Mouse (Mus musculus) liver, embryonic 13.5 days (tissue): ENCODE measurements at regions not wholly inside any gene's neighbourhood (a gene's known extent, or its start where the extent isn't known, plus 50 kb on each side); places are given as distances from the start of the nearest gene placed in this dataset.

Source experiments
- ATAC-seq: fragments of 200-750 bp; cut with Nextera tagmentation; 2 replicates; pipeline ENCODE4 v1.8.0; 2017; ENCODE audit warnings: low read depth, mild to moderate bottlenecking, moderate number of reproducible peaks, moderate library complexity
- DNase-seq: peaks from one replicate; pipeline ENCODE4 v3.0.0; 2022
- H3K27ac ChIP-seq: fragments of 300-500 bp; sonication (generic); 2 replicates; pipeline ENCODE4 v1.5.1; 2015; ENCODE audit warnings: moderate library complexity, mild to moderate bottlenecking, inconsistent platforms
- H3K27me3 ChIP-seq: fragments of 300-500 bp; sonication (generic); 2 replicates; pipeline ENCODE4 v1.6.1; 2015; ENCODE audit warnings: mild to moderate bottlenecking, inconsistent platforms
- H3K36me3 ChIP-seq: fragments of 300-500 bp; sonication (generic); 2 replicates; pipeline ENCODE4 v1.6.1; 2015; ENCODE audit warnings: mild to moderate bottlenecking, inconsistent platforms
- H3K4me1 ChIP-seq: fragments of 300-500 bp; sonication (generic); replicated peaks from 2 replicates; pipeline ENCODE4 v1.6.1; 2015; ENCODE audit warnings: inconsistent platforms
- H3K4me2 ChIP-seq: fragments of 300-500 bp; sonication (generic); 2 replicates; pipeline ENCODE4 v1.6.1; 2015; ENCODE audit warnings: inconsistent platforms, mild to moderate bottlenecking, moderate library complexity
- H3K4me3 ChIP-seq: fragments of 300-500 bp; sonication (generic); replicated peaks from 2 replicates; pipeline ENCODE4 v1.5.1; 2015; ENCODE audit warnings: mild to moderate bottlenecking, inconsistent platforms
- H3K9ac ChIP-seq: fragments of 300-500 bp; sonication (generic); 2 replicates; pipeline ENCODE4 v1.6.1; 2015; ENCODE audit warnings: mild to moderate bottlenecking, inconsistent platforms
- H3K9me3 ChIP-seq: fragments of 300-500 bp; sonication (generic); replicated peaks from 2 replicates; pipeline ENCODE4 v1.6.1; 2016; ENCODE audit warnings: inconsistent platforms
- WGBS: fragments of 180-500 bp; shearing (Covaris S2); methylation state at CpG from one replicate; pipeline ENCODE4 v1.1.7; 2015; ENCODE audit not compliant: insufficient replicate concordance; 5-methylcytosine and 5-hydroxymethylcytosine counted together

DNA sequence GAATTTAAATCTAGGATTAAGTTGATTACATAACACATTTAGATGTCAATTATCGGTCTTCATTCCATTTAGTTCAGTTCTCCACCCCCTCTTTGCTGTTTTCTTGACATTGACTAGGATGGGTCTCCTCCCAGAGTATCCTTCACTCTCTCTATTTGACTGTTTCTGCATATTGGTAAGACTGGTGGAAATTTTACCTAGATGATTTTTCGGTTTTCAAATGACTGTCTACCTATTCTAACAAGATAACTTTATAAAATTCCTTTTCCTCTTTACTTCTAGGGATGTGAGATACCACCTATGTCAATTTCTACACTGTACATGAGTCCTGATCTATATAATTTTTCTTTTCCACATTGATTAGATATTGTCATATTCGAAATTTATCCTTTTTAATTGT, 142.4 kb upstream of the Ccdc54 start:
- ATAC-seq (no peak), DNase-seq (no peak)
- no peak overlapping the region for H3K27ac ChIP-seq
- H3K4me1 ChIP-seq: peaks cover 20% of the 10 kb centered on the region
- H3K4me3 ChIP-seq: no peak overlapping the region
- peaks cover 9% of the 10 kb centered on the region for H3K27me3 ChIP-seq
- WGBS: 74% methylated on average over 3 of the region's 3 CpGs
- no peak overlapping the region for H3K4me2 ChIP-seq
- H3K9me3 ChIP-seq: no peaks in the 10 kb centered on the region
- H3K36me3 ChIP-seq: no peaks in the 10 kb centered on the region
- no peak overlapping the region for H3K9ac ChIP-seq

DNA sequence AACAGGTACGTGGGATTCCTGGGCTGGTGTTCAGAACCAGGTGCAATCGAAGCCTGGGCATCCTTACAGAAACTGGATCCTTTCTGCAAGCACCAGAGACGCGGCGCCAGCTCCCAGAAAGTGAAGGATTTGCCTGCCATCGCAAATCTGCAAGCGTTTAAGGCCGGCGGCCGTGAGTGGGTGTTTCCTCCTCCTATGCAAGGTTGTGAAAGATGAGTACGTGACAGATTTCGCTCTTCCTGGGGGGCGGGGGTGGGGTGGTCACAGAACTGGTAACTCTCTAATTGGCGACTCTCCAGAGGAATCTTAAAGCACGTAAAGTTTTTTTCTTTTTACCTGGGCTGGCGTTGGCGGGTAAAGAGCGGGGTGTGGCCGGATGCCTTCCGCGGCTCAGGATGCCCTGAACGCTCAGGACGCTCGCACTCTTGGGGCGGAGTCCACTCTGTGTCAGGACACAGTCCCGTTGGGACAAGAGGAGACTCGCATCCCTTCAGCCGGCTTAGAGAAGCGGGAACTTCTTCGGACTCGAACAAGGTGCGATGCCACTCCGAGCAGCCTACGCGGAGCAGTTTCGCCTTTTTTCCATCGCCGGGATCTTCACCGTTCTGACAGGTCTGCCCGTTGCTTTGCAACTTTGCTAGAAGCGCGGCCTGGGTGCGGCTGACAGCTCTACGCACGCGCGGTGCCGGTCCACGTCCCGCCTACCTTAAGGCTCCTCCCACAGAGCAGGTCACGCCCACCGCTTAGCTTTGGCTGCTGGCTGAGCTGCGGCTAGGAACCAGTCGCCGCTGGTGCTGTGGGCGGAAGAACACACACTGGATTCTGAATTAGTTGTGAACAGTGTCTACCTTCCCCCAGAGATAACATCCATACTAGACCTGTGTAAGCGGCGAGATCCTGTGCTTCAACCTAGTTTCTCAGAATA, 141.4 kb upstream of the Ccdc54 start:
- Histone ChIP-seq H3K27me3 (peaks cover 9% of the 10 kb centered on the region), H3K9me3 (no peaks in the 10 kb centered on the region), H3K4me1 (peaks cover 17% of the 10 kb centered on the region), H3K36me3 (no peaks in the 10 kb centered on the region), H3K27ac (no peak overlapping the region), H3K4me3 (peak overlapping the region; percentile 64), H3K9ac (peak overlapping the region; percentile 65), H3K4me2 (peak overlapping the region; percentile 84)
- ATAC-seq (peak; percentile 94), DNase-seq (peak; percentile 64)
- under 1% methylated on average over 58 of the region's 58 CpGs for WGBS

DNA sequence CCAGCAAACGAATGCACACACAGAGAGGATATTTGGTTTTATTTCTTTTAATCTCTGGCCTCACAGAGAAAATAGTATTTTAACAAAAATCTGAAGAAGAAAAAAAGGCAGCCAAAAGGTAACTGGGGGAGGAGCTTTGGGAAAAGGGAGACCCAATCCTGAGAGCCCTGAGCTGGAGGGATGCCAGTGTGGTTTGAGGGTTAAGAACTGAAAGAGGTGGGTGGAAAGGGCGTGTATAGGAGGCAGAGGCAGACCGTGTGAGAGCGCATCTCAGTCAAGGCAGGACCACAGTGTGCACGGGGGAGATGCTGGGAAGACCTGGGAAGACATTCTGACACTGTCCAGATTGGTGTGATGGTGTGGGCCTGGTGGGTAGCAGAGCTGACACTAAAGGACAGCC, 138.4 kb upstream of the Ccdc54 start:
- Histone ChIP-seq H3K4me3 (no peak overlapping the region), H3K9ac (no peak overlapping the region), H3K4me1 (peaks cover 11% of the 10 kb centered on the region; the same call in 1 of the 2 replicates), H3K9me3 (no peaks in the 10 kb centered on the region), H3K4me2 (no peak overlapping the region), H3K27ac (no peak overlapping the region), H3K27me3 (peaks cover 9% of the 10 kb centered on the region), H3K36me3 (no peaks in the 10 kb centered on the region)
- ATAC-seq (no peak), DNase-seq (no peak)
- 49% methylated on average over 5 of the region's 5 CpGs for WGBS

DNA sequence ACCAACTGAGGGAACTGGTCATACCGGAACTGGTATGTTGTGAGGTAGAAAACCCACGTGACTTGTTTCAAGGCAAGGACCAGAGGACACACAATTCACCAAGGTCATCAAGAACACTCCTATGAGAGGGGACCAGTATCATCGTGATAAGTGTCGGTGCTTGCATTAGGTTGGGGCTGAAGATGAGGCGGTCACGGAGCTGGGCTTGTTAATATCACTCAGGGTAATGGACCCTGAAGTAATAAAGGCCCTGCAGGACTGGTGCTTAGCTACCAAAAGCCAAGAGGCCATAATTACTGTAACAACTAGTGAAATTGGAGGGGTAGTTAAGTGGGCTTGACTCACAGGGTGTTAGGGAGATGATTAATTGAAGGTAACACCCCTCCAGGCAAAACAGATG, 132.2 kb upstream of the Ccdc54 start:
- no peak for ATAC-seq
- 70% methylated on average over 6 of the region's 6 CpGs for WGBS

DNA sequence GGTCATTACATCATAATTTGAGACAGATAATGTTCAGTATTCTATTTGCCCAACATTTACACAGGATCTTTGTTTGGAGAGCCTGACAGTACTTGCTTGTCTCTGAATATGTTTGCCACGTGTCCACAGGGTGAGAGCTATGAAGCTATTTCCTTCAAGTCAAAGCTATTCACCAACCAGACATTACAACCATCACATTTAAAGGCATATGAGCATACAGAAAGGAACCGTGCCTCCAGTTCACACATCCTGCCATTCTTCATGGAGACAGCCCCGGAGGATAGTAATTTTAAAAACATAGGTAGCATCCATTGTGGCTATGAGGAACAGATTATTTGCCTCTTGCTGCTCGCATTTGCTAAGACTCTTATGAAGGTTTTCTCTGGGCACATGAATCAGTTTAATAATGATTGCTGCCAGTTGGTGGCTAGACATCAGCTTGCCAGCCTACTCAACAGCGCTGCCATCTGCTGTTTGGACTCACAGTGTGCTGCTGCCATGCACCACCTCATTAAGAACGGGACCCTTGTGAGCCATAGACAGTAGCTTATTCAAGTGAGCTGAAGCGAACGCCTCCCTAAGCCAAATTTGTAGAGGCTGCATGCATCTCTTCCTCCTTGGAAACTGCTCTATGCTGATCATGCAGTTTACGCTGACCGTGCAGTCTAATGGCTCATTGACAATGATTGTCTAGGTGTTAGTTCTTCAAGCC, 126.5 kb upstream of the Ccdc54 start:
- H3K9ac ChIP-seq: no peak overlapping the region
- H3K36me3 ChIP-seq: no peaks in the 10 kb centered on the region
- 55% methylated on average over 10 of the region's 10 CpGs for WGBS
- H3K27me3 ChIP-seq: no peaks in the 10 kb centered on the region
- no peak overlapping the region for H3K27ac ChIP-seq
- no peaks in the 10 kb centered on the region for H3K4me1 ChIP-seq
- DNase-seq: no peak
- H3K4me3 ChIP-seq: no peak overlapping the region
- H3K4me2 ChIP-seq: no peak overlapping the region
- H3K9me3 ChIP-seq: no peaks in the 10 kb centered on the region
- no peak for ATAC-seq

More for the DNA sequence above, 132.2 kb upstream of the Ccdc54 start:
- no peak overlapping the region for H3K9ac ChIP-seq
- H3K4me1 ChIP-seq: no peaks in the 10 kb centered on the region
- DNase-seq: no peak
- no peaks in the 10 kb centered on the region for H3K36me3 ChIP-seq
- no peak overlapping the region for H3K27ac ChIP-seq
- H3K4me2 ChIP-seq: no peak overlapping the region
- no peak overlapping the region for H3K4me3 ChIP-seq
- H3K9me3 ChIP-seq: no peaks in the 10 kb centered on the region
- no peaks in the 10 kb centered on the region for H3K27me3 ChIP-seq

DNA sequence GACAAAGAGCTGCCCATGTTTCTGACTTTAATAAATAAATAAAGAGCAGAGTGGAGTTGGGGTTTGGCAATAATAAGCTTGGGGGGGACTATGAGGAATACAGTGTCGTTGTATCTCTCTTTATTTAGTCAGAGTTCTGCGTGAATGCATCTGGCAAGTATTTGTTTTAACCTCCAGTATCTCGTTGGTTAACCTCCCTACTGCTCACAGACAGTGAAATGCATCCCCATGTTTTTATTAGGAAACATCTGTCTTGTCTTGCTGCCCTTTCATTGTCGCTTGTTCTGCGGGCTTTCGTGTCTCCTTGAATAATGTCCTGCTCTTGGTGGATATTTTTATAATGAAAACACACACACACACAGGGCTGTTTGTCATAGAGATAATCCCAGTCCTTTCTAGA, 118.8 kb upstream of the Ccdc54 start:
- Histone ChIP-seq H3K27ac (no peak overlapping the region), H3K9me3 (no peaks in the 10 kb centered on the region), H3K9ac (no peak overlapping the region), H3K27me3 (no peaks in the 10 kb centered on the region), H3K4me3 (no peak overlapping the region), H3K36me3 (no peaks in the 10 kb centered on the region), H3K4me1 (no peaks in the 10 kb centered on the region), H3K4me2 (no peak overlapping the region)
- DNase-seq (no peak), ATAC-seq (no peak)
- 49% methylated on average over 6 of the region's 6 CpGs for WGBS

DNA sequence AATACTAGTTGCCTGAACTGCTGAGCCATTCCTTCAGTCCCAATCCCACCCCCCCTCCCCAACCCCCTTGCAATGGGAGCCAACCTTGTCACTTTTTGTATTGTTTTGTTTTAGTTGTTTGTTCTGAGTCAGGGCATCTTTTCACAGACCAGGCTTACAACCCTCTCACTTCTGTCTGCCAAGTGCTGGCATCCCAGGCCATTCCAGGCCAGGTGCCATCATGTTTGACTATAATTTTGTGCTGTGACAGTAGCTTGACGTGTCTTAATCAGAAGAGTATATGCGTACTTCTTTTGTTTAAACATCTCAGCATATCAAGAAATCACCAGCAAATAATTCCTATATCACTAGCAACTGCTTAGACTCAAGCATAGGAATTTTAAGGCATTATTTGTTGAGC, 117.0 kb upstream of the Ccdc54 start:
- H3K4me2 ChIP-seq: no peak overlapping the region

DNA sequence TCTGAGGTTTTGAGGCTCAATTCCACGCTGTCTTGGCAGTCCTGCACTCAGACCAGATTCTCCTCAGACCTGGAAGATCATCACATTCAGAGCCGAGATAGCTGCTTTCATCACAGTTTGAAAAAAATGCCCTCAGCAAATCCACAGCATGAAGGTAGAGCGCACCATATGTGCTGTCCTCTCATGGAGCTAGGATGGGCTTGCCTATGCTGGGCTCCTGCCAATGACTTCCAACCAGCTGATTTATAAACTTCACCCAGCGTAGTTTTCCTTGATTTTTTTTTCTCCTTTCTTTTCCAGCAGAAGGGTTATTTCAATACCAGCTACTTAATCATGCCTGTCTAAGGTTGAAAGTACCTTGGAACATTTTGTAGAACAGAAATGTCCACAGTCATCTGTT, 115.0 kb upstream of the Ccdc54 start:
- H3K36me3 ChIP-seq: no peaks in the 10 kb centered on the region
- no peak for ATAC-seq
- WGBS: 57% methylated on average over 4 of the region's 4 CpGs

More for the DNA sequence above, 117.0 kb upstream of the Ccdc54 start:
- 71% methylated on average over 2 of the region's 2 CpGs for WGBS
- Histone ChIP-seq H3K27ac (no peak overlapping the region), H3K9me3 (no peaks in the 10 kb centered on the region), H3K36me3 (no peaks in the 10 kb centered on the region), H3K9ac (no peak overlapping the region), H3K27me3 (no peaks in the 10 kb centered on the region), H3K4me3 (no peak overlapping the region), H3K4me1 (no peaks in the 10 kb centered on the region)
- no peak for DNase-seq
- ATAC-seq: no peak

DNA sequence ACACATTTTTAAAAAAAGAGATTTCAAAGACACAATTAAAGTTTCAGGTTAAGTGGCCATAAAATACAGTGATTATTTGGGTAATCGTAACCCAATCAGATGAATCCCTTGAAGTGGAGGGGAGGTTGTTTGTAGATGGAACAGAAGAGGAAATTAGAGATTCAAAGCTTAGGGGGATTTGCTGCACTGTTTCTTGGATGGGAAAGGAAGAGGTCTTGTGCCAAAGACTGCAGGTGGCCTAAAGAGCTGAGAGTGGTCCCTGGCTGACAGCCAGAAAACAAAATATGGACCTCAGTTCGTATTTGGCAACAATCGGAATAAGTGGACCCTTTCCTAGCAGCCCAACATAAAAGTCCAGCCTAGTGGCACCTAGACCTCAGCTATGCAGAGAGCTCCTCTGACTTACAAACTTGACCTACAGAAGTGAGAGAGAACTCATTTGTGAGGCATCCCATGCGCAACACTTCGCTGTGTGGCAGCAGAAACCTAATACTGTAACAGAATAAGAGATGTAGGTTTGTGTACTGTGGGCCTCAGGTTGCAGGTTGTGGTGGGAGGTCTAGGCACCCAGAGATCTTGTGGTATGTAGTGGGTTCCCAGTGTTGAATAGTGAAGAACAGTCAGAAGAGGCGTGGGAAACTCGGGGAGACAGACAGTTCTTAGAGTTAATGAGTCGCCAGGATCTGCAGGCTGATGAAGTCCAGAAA, 110.0 kb upstream of the Ccdc54 start:
- 62% methylated on average over 8 of the region's 8 CpGs for WGBS
- H3K9ac ChIP-seq: no peak overlapping the region
- no peak overlapping the region for H3K4me2 ChIP-seq
- ATAC-seq: no peak
- H3K27ac ChIP-seq: no peak overlapping the region
- H3K9me3 ChIP-seq: no peaks in the 10 kb centered on the region
- H3K36me3 ChIP-seq: no peaks in the 10 kb centered on the region
- no peaks in the 10 kb centered on the region for H3K27me3 ChIP-seq
- DNase-seq: no peak
- no peak overlapping the region for H3K4me3 ChIP-seq
- no peaks in the 10 kb centered on the region for H3K4me1 ChIP-seq

More for the DNA sequence above, 115.0 kb upstream of the Ccdc54 start:
- no peak for DNase-seq
- no peak overlapping the region for H3K4me2 ChIP-seq
- H3K4me1 ChIP-seq: no peaks in the 10 kb centered on the region
- H3K4me3 ChIP-seq: no peak overlapping the region
- H3K27ac ChIP-seq: no peak overlapping the region
- H3K27me3 ChIP-seq: no peaks in the 10 kb centered on the region
- no peak overlapping the region for H3K9ac ChIP-seq
- H3K9me3 ChIP-seq: no peaks in the 10 kb centered on the region

DNA sequence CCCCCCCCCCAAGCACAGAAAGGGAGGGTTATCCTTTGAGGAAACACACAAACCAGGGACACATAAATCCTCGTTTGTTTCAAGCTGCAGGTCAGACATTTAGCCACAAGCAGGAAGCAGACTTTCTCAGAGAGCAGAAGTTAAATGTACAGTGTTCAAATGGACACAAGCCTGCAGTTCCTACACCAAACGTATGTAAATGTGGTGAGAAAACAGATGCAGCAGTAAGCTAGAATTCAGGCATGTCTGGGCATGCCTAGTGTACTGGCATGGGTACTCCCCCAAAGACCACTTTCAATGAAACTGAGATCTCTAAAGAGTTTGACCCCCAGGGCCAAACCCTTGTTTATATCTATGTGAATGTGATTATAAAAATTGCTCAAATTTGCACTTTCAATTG, 109.2 kb upstream of the Ccdc54 start:
- Histone ChIP-seq H3K4me2 (no peak overlapping the region), H3K27ac (no peak overlapping the region), H3K9me3 (no peaks in the 10 kb centered on the region), H3K27me3 (no peaks in the 10 kb centered on the region), H3K4me3 (no peak overlapping the region), H3K4me1 (no peaks in the 10 kb centered on the region), H3K36me3 (no peaks in the 10 kb centered on the region), H3K9ac (no peak overlapping the region)
- WGBS: 19% methylated on average over 2 of the region's 2 CpGs
- no peak for ATAC-seq
- DNase-seq: no peak

DNA sequence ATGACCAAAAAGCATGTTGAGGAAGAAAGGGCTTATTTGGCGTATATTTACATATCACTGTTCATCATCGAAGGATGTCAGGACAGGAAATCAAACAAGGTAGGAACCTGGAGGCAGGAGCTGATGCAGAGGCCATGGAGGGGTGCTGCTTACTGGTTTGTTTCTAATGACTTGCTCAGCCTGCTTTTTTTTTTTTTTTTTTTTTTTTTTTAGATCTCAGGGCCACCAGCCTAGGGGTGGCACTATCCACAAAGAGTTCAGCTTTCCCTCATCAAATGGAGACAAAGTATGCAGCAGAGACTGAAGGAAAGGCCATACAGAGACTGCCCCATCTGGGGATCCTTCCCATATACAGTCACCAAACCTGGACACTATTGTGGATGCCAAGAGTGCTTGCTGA, 106.8 kb upstream of the Ccdc54 start:
- Histone ChIP-seq H3K9me3 (no peaks in the 10 kb centered on the region), H3K27me3 (no peaks in the 10 kb centered on the region), H3K4me3 (no peak overlapping the region), H3K36me3 (no peaks in the 10 kb centered on the region), H3K4me2 (no peak overlapping the region), H3K27ac (no peak overlapping the region), H3K9ac (no peak overlapping the region), H3K4me1 (no peaks in the 10 kb centered on the region)
- WGBS: 63% methylated on average over 2 of the region's 2 CpGs
- DNase-seq: no peak
- ATAC-seq: no peak
